Mouse (Mus musculus) testis, adult 2 months (tissue): Measurements from ENCODE around the gene Dmkn. TPM values are rescaled to one million over a fixed set of nuclear protein-coding genes. Genes with fewer than 3 reads are reported as not detected.
"Not testable (repeated sequence)": the region's sequence is repeated elsewhere in the genome, so short reads cannot be mapped to it uniquely, and the experiment has no call there.

Source experiments
- H3K27ac ChIP-seq: fragments of 200-500 bp; 2 replicates; pipeline ENCODE4 v1.5.1; 2012; ENCODE audit warnings: low read depth, low read length; ENCODE audit not compliant: control insufficient read depth, insufficient read depth
- H3K27me3 ChIP-seq: fragments of 200-500 bp; 2 replicates; pipeline ENCODE4 v1.6.1; 2012; ENCODE audit warnings: mild to moderate bottlenecking, low read length, moderate library complexity; ENCODE audit not compliant: control insufficient read depth, insufficient read depth
- H3K36me3 ChIP-seq: fragments of 200-500 bp; 2 replicates; pipeline ENCODE4 v1.6.1; 2012; ENCODE audit warnings: mild to moderate bottlenecking, low read length; ENCODE audit not compliant: control insufficient read depth, insufficient read depth
- H3K4me1 ChIP-seq: fragments of 200-500 bp; 2 replicates; pipeline ENCODE4 v1.6.1; 2012; ENCODE audit warnings: low read length; ENCODE audit not compliant: control insufficient read depth, insufficient read depth
- H3K4me3 ChIP-seq: fragments of 200-500 bp; 2 replicates; pipeline ENCODE4 v1.5.1; 2012; ENCODE audit warnings: low read depth, mild to moderate bottlenecking, low read length, moderate library complexity, mixed read lengths; ENCODE audit not compliant: control insufficient read depth
- CTCF ChIP-seq: fragments of 200-500 bp; IDR thresholded peaks from 2 replicates; pipeline ENCODE4 v1.5.1; 2012; ENCODE audit warnings: low read depth, mild to moderate bottlenecking, inconsistent platforms, low read length, moderate library complexity; ENCODE audit not compliant: control insufficient read depth, insufficient read depth, insufficient replicate concordance
- POLR2A ChIP-seq: fragments of 200-500 bp; IDR thresholded peaks from 2 replicates; pipeline ENCODE4 v1.6.1; 2012; ENCODE audit warnings: low read depth, mild to moderate bottlenecking, inconsistent platforms, low read length, moderate library complexity; ENCODE audit not compliant: control insufficient read depth
- polyA plus RNA-seq: library from polyadenylated mRNA; depleted of rRNA; stranded (reverse); fragments of >200 nt; gene quantifications from 2 replicates; pipeline ENCODE4 v1.2.3, GENCODE M21; 2012

Dmkn gene
- polyA plus RNA-seq, 1 experiment: 9.2 TPM

- peak overlapping the region; percentile 94 for H3K4me3 ChIP-seq
- H3K4me1 ChIP-seq: peaks cover 3% of the 10 kb centered on the region
- no peaks in the 10 kb centered on the region for H3K27me3 ChIP-seq
- H3K27ac ChIP-seq: peak overlapping the region; percentile 72
- H3K36me3 ChIP-seq: no peaks in the 10 kb centered on the region
- TF ChIP-seq POLR2A: no peak
- TF ChIP-seq CTCF: no peak
Observed at GRCm38 (mm10) chr7:30728739-30729395, 34.7 kb upstream of the Dmkn start.

DNA sequence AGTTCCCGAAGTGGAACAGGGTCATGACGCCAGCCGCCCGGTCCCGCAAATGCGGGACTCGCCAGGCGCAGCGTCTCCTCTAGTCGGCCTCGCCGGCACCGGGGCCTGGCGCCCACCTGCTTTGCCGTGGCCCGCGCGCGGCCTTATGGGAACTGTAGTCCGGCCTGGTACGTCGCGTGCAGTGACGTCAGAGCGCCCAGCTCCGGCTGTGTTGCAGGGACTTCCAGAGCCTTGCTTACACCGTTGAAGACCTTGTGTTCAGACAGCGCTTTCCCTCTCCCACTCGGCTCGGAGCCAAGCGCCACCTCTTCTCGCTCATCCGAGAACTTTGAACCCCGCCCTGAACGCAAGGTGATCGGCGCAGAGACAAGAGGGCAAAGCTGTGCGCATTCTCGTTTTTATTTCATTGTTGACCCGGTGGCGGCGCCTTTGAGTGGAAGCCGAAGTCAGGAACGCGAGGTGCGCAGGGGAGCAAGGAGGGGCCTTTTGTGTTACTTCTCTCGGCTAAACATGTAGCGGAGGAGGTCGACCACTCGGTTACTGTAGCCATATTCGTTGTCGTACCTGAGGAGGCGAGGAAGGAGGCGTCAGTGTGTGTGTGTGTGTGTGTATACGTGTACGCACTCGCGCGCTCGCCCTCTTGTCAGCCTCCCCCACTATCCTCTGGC is 34.0 kb upstream of the Dmkn start, which contains the start of gene Tmem147:
Gene Tmem147 (minus strand): TSS at position 145 of the 668 bp plus-strand sequence.
- Histone ChIP-seq H3K4me3 (peak within 1 kb of the TSS; percentile 94), H3K27me3 (no peaks in the 10 kb centered on the region), H3K4me1 (peaks cover 3% of the 10 kb centered on the region), H3K27ac (peak within 1 kb of the TSS; percentile 80), H3K36me3 (no peaks in the 10 kb centered on the region)
- TF ChIP-seq CTCF: peak; percentile 5; the same call in 1 of the 2 replicates
- peak; percentile 74 for TF ChIP-seq POLR2A

GRCm38 (mm10) chr7:30730064-30730722 is 33.4 kb upstream of the Dmkn start:
- not testable (repeated sequence) for H3K4me1 ChIP-seq, H3K27me3 ChIP-seq, H3K36me3 ChIP-seq
- peak overlapping the region; percentile 80; the same call in 1 of the 2 replicates for H3K27ac ChIP-seq
- peak overlapping the region; percentile 94 for H3K4me3 ChIP-seq

- TF ChIP-seq POLR2A (no peak), CTCF (no peak)
- Histone ChIP-seq H3K4me1 (no peaks in the 10 kb centered on the region), H3K27ac (no peak overlapping the region), H3K27me3 (no peaks in the 10 kb centered on the region), H3K4me3 (no peak overlapping the region; the same call in 1 of the 2 replicates), H3K36me3 (no peaks in the 10 kb centered on the region)
Observed at GRCm38 (mm10) chr7:30736211-30736610, 27.3 kb upstream of the Dmkn start.

GRCm38 (mm10) chr7:30742570-30742969 is 21.0 kb upstream of the Dmkn start:
- H3K4me1 ChIP-seq: not testable (repeated sequence)
- peak overlapping the region; percentile 51 for H3K27ac ChIP-seq
- TF ChIP-seq POLR2A: peak; percentile 17; the same call in 1 of the 2 replicates

GRCm38 (mm10) chr7:30743617-30744016 is 19.9 kb upstream of the Dmkn start, which contains the start of gene Gapdhs:
Gene Gapdhs, minus strand, starts transcription at chr7:30743681.
- H3K4me1 ChIP-seq, H3K36me3 ChIP-seq, H3K27me3 ChIP-seq: not testable (repeated sequence)
- Histone ChIP-seq H3K27ac (peak within 1 kb of the TSS; percentile 94), H3K4me3 (peak within 1 kb of the TSS; percentile 93)
- peak; percentile 63; the same call in 1 of the 2 replicates for TF ChIP-seq POLR2A

More at GRCm38 (mm10) chr7:30742570-30742969, 21.0 kb upstream of the Dmkn start:
- peak overlapping the region; percentile 93 for H3K4me3 ChIP-seq
- H3K27me3 ChIP-seq, H3K36me3 ChIP-seq: not testable (repeated sequence)

DNA sequence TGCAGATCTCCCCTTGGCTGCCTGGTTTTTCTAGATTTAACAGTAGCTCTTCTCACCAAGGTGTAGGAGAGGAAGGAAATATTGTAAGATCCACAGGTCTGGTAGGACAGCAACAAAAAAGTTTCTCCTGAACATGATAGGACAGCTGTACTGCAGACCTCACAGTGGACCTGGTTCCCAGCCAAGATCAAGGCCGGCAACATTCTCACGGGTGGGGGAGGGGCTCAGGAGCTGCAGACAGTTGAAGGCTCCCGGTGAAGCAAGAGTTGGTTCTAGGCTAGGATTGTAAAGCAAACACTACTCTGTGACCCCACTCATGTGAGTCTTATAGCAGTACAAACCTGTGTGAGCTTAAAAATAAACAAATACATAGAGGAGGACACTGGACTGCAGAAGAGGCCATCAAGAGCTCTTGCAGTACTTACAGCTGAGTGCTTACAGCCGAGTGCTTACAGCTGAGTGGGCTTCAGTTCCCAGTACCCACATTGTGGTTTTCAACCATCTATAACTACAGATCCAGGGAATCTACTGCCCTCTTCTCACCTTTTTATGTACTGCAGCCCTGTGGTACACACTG is 19.4 kb upstream of the Dmkn start:
- TF ChIP-seq POLR2A: no peak
- TF ChIP-seq CTCF: no peak
- H3K27ac ChIP-seq: peak overlapping the region; percentile 94

More for the DNA sequence above, 19.4 kb upstream of the Dmkn start:
- peak overlapping the region; percentile 88 for H3K4me3 ChIP-seq
- H3K27me3 ChIP-seq: no peaks in the 10 kb centered on the region
- no peaks in the 10 kb centered on the region for H3K36me3 ChIP-seq
- H3K4me1 ChIP-seq: peaks cover 8% of the 10 kb centered on the region
